Mouse (Mus musculus): ENCODE measurements at regions not wholly inside any gene's neighbourhood (a gene's known extent, or its start where the extent isn't known, plus 50 kb on each side); places are given as distances from the start of the nearest gene placed in this dataset.

GRCm38 (mm10) chr1:121734456-121735112, 166.8 kb upstream of the Ddx18 start:
- TF ChIP-seq CTCF (IDR thresholded peaks at IDR 0.05; ENCODE audit: borderline replicate concordance, extremely low read depth, insufficient read depth, insufficient read length) (no peak), POLR2A (IDR thresholded peaks at IDR 0.05; ENCODE audit: borderline replicate concordance, extremely low read depth, insufficient read depth, insufficient read length, poor library complexity, severe bottlenecking) (no peak)
